Mouse (Mus musculus): ENCODE results near the gene Gm11541. TPM values are rescaled to one million over a fixed set of nuclear protein-coding genes. Genes with fewer than 3 reads are reported as not detected.

The Gm11541 gene
- total RNA-seq, 2 experiments from 2014 or later, result not detected

Other genes with a start within 250 kb of the Gm11541 start
- 100 to 1,000 TPM; 180 to 184 TPM for gene Cacna1g, start 230.3 kb downstream of the Gm11541 start, total RNA-seq (2021)
- gene Spata20, start 218.3 kb downstream of the Gm11541 start, total RNA-seq (2021), result 1 to 10 TPM; 2.0 to 2.4 TPM
- gene Epn3, start 204.5 kb downstream of the Gm11541 start, total RNA-seq (2021), result 1 to 10 TPM; 1.3 to 1.5 TPM
- 1 to 10 TPM in 1 of 2 experiments, under 1 TPM in 1; 0.82 to 2.2 TPM for gene Mycbpap, start 182.8 kb downstream of the Gm11541 start, total RNA-seq (2021)
- 10 to 100 TPM; 17.3 to 19.5 TPM for gene Rsad1, start 155.2 kb downstream of the Gm11541 start, total RNA-seq (2021)
- under 1 TPM in 1 of 2 experiments, not detected in 1; 0.22 TPM for gene Chad, start 139.5 kb downstream of the Gm11541 start, total RNA-seq (2021)
- gene Acsf2, start 102.6 kb downstream of the Gm11541 start, total RNA-seq (2021), result 10 to 100 TPM in 1 of 2 experiments, 1 to 10 TPM in 1; 9.1 to 10.3 TPM
- gene Lrrc59, start 74.7 kb downstream of the Gm11541 start, total RNA-seq (2021), result 100 to 1,000 TPM; 112 to 115 TPM
- gene Mrpl27, start 50.7 kb downstream of the Gm11541 start, total RNA-seq (2021), result 10 to 100 TPM; 52.5 to 52.6 TPM
- gene Eme1, start 50.5 kb downstream of the Gm11541 start, total RNA-seq (2021), result 1 to 10 TPM; 1.3 to 1.6 TPM
- gene Xylt2, start 27.0 kb downstream of the Gm11541 start, total RNA-seq (2021), result 10 to 100 TPM; 16.2 to 18.7 TPM
- not detected for gene Cdc34b, start 37.3 kb upstream of the Gm11541 start, total RNA-seq (2021)
- gene Tmem92, start 78.2 kb upstream of the Gm11541 start, total RNA-seq (2021), result under 1 TPM in 1 of 2 experiments, not detected in 1; 0.30 TPM
- 10 to 100 TPM; 62.8 to 70.4 TPM for gene Col1a1, start 231.7 kb upstream of the Gm11541 start, total RNA-seq (2021)

All from left cerebral cortex, postnatal 4 days (tissue).